ENCODE assay signal across 23 mouse cellular contexts in the genomic region with DNA sequence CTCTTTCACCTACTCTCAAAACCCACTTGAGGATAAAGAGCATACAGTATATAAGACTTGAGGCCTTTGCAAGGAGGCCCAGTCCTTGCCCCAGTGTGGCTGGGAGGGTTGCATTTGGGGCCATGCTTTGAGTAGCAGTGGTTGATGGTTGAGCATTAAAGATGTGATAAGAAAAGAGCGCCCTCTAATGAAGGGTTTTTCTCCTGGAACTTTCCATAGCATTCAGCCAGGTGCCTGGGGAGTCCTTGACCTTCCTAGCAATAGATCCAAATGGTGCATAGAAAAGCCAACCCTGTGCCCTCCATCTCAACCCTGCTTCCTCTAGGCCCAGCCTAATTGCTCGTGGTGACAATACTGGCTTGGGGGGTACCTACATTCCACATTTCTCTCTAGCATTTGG.
DNase-seq lines count a peak whose midpoint lies in the region; ATAC-seq and TF ChIP-seq lines count a peak whose summit lies in the region.
"Had no signal": no experiment of that assay in that cellular context is flagged by ENCODE, and none has a peak within 500 bp of the region (broad histone marks: within the 10 kb centered on the region; RNA-seq: fewer than 3 reads in every experiment).

No protein-coding gene starts in this region.

- 47% methylated on average over 2 of the region's 2 CpGs for WGBS in heart, adult 2 months
- 50% methylated on average over 2 of the region's 2 CpGs for WGBS in lung, adult 2 months

- peak; percentile 38 to 43 for DNase-seq in cerebellum, adult 18-20 months
- DNase-seq in heart, adult 2 months: no peak
- no peak for DNase-seq in heart, postnatal 25 days (ENCODE audit: low spot score)
- DNase-seq in lung, postnatal 36 days: peak; percentile 34
- DNase-seq in lung, adult 2 months: no peak
- no peak for DNase-seq in brain, embryonic 14.5 days (ENCODE audit: low read depth)
- DNase-seq in kidney, adult 18-20 months: no peak
- DNase-seq: adrenal gland, postnatal 10 days; forebrain, postnatal 0 days; gastrocnemius, postnatal 36 days; heart, postnatal 36 days; kidney, postnatal 25 days; layer of hippocampus, adult 9-11 months; liver; lung, postnatal 10 days; right cerebral cortex, postnatal 25 days; spleen, adult 18-20 months had no signal

- TF ChIP-seq CTCF in heart, adult 2 months (IDR thresholded peaks at IDR 0.05): 0 out of 2 replicates have a peak, but pooled peaks have one; percentile 3
- no peak for TF ChIP-seq CTCF in lung, adult 2 months (IDR thresholded peaks at IDR 0.05; ENCODE audit: insufficient read depth, low read length)
- peak; percentile 10; the same call in 1 of the 2 replicates for TF ChIP-seq CTCF in brain, embryonic 14.5 days (IDR thresholded peaks at IDR 0.05; ENCODE audit: borderline replicate concordance, extremely low read depth, insufficient read depth, insufficient read length)

- no peak overlapping the region for H3K4me3 ChIP-seq in heart, adult 2 months
- no peak overlapping the region for H3K4me3 ChIP-seq in lung, adult 2 months (replicated peaks; ENCODE audit: extremely low read depth, low read depth, low read length)
- H3K4me3 ChIP-seq: embryonic facial prominence, embryonic 12.5 days; hindbrain, embryonic 13.5 days; limb, embryonic 10.5 days; liver, embryonic 15.5 days; megakaryocyte, embryonic 14.5 days had no signal

- no peaks in the 10 kb centered on the region for H3K4me1 ChIP-seq in heart, adult 2 months (ENCODE audit: control insufficient read depth, insufficient read depth, low read length)
- H3K4me1 ChIP-seq in lung, adult 2 months (ENCODE audit: control insufficient read depth, insufficient read depth, low read length): 0 out of 2 replicates have a peak, but pooled peaks cover 3% of the 10 kb centered on the region
- H3K4me1 ChIP-seq: embryonic facial prominence, embryonic 12.5 days; megakaryocyte, embryonic 14.5 days had no signal

- no peak overlapping the region for H3K9ac ChIP-seq in heart, adult 2 months (ENCODE audit: low read depth, low read length)
- H3K9ac ChIP-seq: embryonic facial prominence, embryonic 12.5 days; forebrain, postnatal 0 days; hindbrain, embryonic 13.5 days; liver, embryonic 15.5 days had no signal

- no peaks in the 10 kb centered on the region for H3K27me3 ChIP-seq in heart, adult 2 months (ENCODE audit: control insufficient read depth, insufficient read depth, low read length)
- H3K27me3 ChIP-seq: embryonic facial prominence, embryonic 12.5 days had no signal

- no peak for TF ChIP-seq POLR2A in heart, adult 2 months (IDR thresholded peaks at IDR 0.05; ENCODE audit: insufficient read depth, low read depth, low read length)
- TF ChIP-seq POLR2A in lung, adult 2 months (IDR thresholded peaks at IDR 0.05; ENCODE audit: borderline replicate concordance, extremely low read depth, low read depth, low read length): no peak
- TF ChIP-seq POLR2A in brain, embryonic 14.5 days (IDR thresholded peaks at IDR 0.05; ENCODE audit: borderline replicate concordance, extremely low read depth, insufficient read depth, insufficient read length, poor library complexity, severe bottlenecking): no peak

- H3K79me2 ChIP-seq in heart, adult 2 months (replicated peaks; ENCODE audit: control insufficient read depth, insufficient read depth, low read length): no peaks in the 10 kb centered on the region

- H3K36me3 ChIP-seq in heart, adult 2 months (ENCODE audit: control insufficient read depth, insufficient read depth, low read length): no peaks in the 10 kb centered on the region
- H3K36me3 ChIP-seq: embryonic facial prominence, embryonic 12.5 days; hindbrain, embryonic 13.5 days; limb, embryonic 10.5 days; liver, embryonic 15.5 days had no signal

- no peak for TF ChIP-seq EP300 in heart, adult 2 months (IDR thresholded peaks at IDR 0.05; ENCODE audit: insufficient read depth, low read depth, low read length)

- intact Hi-C loops in heart, adult 2 months (cut with DNase I): no loop called here
- intact Hi-C loops in heart, postnatal 25 days (cut with DNase I): no loop called here

- no peak overlapping the region for H3K27ac ChIP-seq in heart, adult 2 months
- H3K27ac ChIP-seq: embryonic facial prominence, embryonic 12.5 days; hindbrain, embryonic 13.5 days; limb, embryonic 10.5 days; liver, embryonic 15.5 days had no signal

- ATAC-seq in cerebellum, adult (ENCODE audit: insufficient number of reproducible peaks, low FRiP score, low TSS enrichment): no peak
- ATAC-seq: forebrain, postnatal 0 days had no signal

Comparison
In these comparisons a context has a peak if more than half of its experiments do, and no peak if none do; other contexts are left out.
1. DNase-seq: peak in cerebellum, adult 18-20 months (2 of 2) and lung, postnatal 36 days (single experiment); none in heart, adult 2 months (0 of 2), heart, postnatal 25 days (single experiment), lung, adult 2 months (single experiment), brain, embryonic 14.5 days (single experiment) and kidney, adult 18-20 months (single experiment).